Mouse (Mus musculus): Measurements from ENCODE around the gene Cxcl10.

- no peak for TF ChIP-seq CTCF (IDR thresholded peaks at IDR 0.05; ENCODE audit: low read depth)
- TF ChIP-seq EP300 (optimal IDR thresholded peaks at IDR 0.05) = no peak
Observed at GRCm38 (mm10) chr5:92368392-92368791, 19.7 kb upstream of the Cxcl10 start.

Data from stomach, postnatal 0 days (tissue).